Mouse (Mus musculus) frontal cortex, postnatal 25 days (tissue): ENCODE measurements at regions not wholly inside any gene's neighbourhood (a gene's known extent, or its start where the extent isn't known, plus 50 kb on each side); places are given as distances from the start of the nearest gene placed in this dataset.

Experiments
- DNase-seq, 2 experiments: peaks; one replicate each; pipeline ENCODE4 v3.0.0; 2022; ENCODE audit warnings: low spot score in 2 of 2

GRCm38 (mm10) chr17:4786524-4786923 is 207.6 kb upstream of the Arid1b start:
- DNase-seq = no peak

GRCm38 (mm10) chr17:4791873-4792272 is 202.3 kb upstream of the Arid1b start:
- DNase-seq = no peak

- no peak for DNase-seq
These were observed 197.9 kb upstream of the Arid1b start for GRCm38 (mm10) chr17:4796241-4796640.

- DNase-seq = no peak
These were observed 190.1 kb upstream of the Arid1b start for GRCm38 (mm10) chr17:4804013-4804412.

DNA sequence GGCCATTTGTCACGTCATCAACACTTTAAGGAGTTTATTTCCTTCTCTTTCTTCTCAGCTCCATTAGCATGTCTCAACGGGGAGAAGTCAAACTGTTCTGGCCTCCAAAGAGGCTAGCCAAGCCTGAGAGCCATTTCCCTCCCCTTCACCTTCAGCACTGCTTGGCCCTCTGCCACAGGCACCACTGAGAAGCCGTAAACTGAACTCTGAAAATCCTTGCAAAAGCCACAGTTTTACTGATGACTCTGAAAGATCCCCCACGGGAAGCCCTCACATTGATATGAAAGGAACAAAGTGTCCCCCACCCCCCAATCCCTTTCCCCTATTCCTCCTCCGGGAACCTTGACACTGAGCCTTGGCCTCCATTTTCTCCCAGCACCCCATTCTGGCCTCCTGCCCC is 188.1 kb upstream of the Arid1b start:
- no peak for DNase-seq

DNA sequence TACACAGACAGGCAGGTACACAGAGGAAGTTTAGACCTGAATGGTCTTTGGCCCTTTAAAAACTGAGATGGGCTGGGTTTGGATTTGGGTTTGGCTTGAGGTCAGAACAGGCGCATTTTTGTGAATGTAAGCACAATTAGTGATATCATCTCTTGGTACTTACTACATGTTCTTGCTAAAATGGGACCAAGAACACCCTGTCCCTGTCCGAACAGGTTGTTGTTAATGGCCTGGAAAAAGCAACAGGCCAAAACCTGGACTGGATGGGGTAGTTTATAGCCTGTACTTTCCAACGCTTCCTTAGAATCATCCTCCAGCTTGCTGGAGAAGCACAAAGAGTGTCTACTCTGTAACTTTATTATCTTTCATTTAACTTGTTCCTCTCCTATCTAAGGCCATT is 185.2 kb upstream of the Arid1b start:
- DNase-seq = no peak

DNA sequence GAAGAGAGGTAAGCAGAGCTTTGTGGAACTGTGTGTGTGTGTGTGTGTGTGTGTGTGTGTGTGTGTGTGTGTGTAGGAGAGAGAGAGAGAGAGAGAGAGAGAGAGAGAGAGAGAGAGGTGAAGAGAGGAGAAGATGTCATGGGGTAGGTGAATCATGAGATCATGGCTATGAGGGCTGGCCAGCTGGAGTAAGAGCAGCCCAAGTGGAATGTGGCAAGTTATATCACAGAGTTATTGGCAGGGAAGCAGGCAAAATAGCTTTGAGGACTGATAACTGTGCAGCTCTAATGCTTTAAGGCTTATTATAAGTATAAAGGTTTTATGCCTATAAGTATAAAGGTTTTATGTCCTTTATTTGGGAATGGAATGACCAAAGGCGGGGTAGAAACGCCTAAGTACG is 180.9 kb upstream of the Arid1b start:
- no peak for DNase-seq

- DNase-seq = no peak
These were observed 180.5 kb upstream of the Arid1b start for GRCm38 (mm10) chr17:4813666-4814065.

GRCm38 (mm10) chr17:4825221-4825895 is 168.8 kb upstream of the Arid1b start:
- no peak for DNase-seq

GRCm38 (mm10) chr17:4834065-4834464 is 160.1 kb upstream of the Arid1b start:
- no peak for DNase-seq

DNA sequence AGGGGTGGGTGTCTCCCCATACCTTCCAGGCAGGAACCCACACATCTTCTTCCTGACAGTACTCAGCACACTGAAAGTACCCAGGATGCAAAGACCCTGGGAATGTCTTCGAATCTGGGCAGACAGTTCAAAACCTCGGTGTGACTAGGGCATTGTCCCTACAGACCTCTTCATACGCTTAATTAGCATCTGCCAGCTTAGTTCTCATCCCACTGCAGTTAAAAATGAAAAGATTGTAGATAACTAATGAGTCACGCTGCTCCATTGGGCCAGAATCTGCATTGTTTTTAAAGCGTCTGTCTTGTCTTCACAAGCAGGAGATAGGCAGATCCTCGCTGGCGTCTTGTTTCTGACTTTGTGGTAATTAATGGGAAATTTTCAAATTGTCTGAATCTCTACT is 159.6 kb upstream of the Arid1b start:
- DNase-seq = no peak

- DNase-seq = no peak
These were observed 158.9 kb upstream of the Arid1b start for GRCm38 (mm10) chr17:4835065-4835705.

GRCm38 (mm10) chr17:4840123-4840522 is 154.0 kb upstream of the Arid1b start:
- DNase-seq = no peak

DNA sequence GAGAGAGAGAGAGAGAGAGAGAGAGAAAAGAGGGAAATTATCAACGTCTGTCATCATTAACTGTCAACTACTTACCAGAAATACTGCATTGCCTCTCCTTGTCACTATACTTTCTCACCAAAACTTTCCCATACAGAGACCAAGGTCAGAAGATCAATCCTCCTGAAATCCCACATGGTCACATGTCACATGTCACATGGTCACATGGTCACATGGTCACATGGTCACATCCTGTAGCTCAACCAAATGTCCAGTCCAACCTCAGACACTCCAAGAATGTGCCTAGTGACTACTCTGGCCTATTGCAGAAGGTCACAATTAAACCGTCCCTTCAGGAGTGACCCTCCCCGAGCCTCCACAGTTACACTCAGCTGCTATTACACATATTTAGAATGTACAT is 135.8 kb upstream of the Arid1b start:
- no peak for DNase-seq

- DNase-seq = no peak
These were observed 129.2 kb upstream of the Arid1b start for GRCm38 (mm10) chr17:4864901-4865300.

DNA sequence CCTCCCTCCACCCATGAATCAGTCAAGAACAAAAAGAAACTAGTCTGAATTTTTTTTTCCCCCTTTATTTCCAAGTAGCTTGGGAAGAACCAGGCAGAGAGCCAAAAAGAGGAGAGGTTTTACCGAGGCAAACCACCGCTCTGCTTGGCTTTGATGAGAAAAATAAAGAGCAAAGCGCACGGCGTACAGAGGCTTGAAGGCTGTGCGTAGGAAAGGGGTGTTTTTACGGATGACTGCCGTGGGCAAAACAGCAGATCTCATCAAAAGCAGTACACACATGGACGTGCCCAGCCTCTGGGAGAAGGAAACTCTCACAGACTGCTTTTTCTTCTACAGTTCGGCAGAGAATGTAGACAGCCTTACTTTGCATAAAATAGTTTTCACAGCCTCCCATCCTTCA is 128.5 kb upstream of the Arid1b start:
- no peak for DNase-seq

DNA sequence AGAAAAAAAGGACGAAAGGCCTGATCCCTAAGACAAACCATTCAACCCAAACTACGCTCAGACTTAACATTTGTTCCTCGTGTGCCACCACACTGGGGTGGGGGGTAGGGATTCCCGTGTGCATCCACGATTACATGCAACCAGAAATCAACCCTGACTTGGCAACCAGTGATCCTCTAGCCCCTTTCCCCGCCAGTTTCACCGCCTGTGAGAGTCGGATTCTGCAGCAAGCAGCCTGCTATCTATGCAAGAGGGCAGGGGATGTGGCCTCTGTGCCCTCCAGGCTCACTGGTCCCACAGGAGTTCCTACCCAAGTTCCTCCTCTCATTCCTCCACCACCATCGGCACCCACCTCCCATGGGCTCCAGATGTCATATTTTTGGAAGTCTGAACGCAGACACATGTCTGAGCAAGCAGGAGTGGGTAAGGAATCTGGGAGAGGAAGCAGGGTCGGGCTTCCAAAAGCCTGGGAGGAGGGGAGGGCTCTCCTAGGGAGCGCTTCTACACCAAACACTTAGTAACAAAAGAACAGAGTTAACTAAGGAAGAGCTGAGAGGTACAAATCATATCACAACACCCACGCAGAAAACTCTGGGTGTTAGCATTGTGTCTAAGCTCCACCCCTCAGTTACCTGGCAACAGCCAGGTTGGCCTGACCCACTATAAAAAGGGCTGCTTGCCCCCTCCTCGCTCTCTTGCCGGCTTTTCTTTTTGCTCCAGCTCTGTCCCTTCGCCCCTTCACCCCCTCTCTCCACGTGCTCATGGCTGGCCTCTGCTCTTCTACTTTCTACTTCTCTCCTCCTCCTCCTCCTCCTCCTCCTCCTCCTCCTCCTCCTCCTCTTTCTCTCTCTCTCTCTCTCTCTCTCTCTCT is 127.9 kb upstream of the Arid1b start:
- no peak for DNase-seq

DNA sequence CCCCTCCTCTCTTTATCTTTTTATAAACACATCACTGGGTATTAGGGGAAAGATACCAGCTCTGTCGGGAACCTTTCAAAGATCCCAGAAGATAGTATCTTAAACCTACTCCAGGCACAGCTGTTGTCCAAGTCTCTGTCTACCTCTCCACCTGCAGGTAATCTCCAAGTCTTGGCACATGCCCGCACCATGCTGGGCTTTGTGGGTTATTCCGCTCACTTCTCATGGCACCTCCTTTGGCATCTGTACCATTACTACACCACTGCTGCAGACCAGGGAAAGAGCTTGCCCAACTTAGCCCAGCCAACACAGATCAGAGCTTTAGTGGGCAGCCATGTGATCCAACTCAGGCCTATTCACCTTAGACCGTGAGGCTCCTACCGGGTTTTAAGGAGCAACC is 127.0 kb upstream of the Arid1b start:
- no peak for DNase-seq

GRCm38 (mm10) chr17:4867754-4868445 is 126.2 kb upstream of the Arid1b start:
- DNase-seq = no peak

- DNase-seq = no peak
These were observed 125.7 kb upstream of the Arid1b start for GRCm38 (mm10) chr17:4868446-4868825.

DNA sequence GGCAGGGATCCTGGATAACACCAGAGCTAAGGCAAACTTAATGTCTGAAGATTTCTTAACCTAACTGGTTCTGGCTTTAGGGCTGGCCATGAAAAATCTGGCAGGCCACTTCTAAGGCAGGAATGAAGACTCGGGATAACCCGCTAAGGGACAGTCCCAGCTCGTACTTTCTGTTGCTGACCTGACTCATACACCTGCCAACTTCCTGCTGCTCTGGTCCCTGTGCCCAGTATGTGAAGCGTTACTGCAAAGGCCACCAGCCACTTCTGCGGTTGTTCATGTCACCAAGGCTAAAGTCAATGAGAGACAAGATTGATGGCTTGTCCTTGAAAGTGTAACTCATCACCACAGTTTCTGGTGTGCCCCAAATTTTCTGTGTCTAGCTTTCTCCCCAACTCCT is 125.3 kb upstream of the Arid1b start:
- no peak for DNase-seq

DNA sequence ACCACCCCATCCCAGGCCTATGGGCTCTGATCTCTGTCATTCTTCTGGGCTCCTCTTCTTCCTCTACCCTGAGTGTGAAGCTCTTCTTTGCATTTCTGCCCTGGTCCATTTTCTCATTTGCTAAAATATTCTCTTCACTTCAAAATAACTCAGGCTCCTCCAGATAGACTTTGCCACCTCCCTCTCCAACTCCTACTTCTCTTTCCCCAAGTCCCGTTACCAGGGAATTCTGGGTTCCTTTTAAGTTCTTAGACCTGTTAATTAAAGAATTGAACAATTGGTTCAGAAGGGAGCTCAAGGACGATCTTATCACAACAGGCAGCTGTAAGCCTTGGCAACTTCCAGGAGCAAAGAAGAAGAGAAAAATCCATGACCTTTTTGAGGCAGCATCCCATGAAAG is 122.9 kb upstream of the Arid1b start:
- DNase-seq = no peak
